Mouse (Mus musculus) heart, adult 8-10 months (tissue): ENCODE results near the gene Cd302. TPM values are rescaled to one million over a fixed set of nuclear protein-coding genes. Genes with fewer than 3 reads are reported as not detected.

Experiments used
- total RNA-seq, 4 experiments: library from RNA; stranded (reverse); gene quantifications; 2 replicates each; pipeline ENCODE4 v1.2.4; 2022

Gene Cd302
- total RNA-seq, 4 experiments from 2014 or later: 8.1 to 9.3 (median 8.9) TPM

Other genes with a start within 250 kb of the Cd302 start
- 10 to 100 TPM; 33.0 to 49.7 (median 44.0) TPM for gene Baz2b, start 74.6 kb downstream of the Cd302 start, total RNA-seq
- 10 to 100 TPM; 20.8 to 33.6 (median 28.3) TPM for gene March7, start 74.6 kb downstream of the Cd302 start, total RNA-seq
- gene Ly75, start 98.8 kb upstream of the Cd302 start, total RNA-seq: 1 to 10 TPM in 2 of 4 experiments, under 1 TPM in 2; 0.72 to 1.1 (median 1.0) TPM